Mouse (Mus musculus): Measurements from ENCODE around the gene Nfkb2.
A peak's percentile ranks its signal among the peaks of the same experiment; 100 is the strongest.

Nfkb2 gene

DNA sequence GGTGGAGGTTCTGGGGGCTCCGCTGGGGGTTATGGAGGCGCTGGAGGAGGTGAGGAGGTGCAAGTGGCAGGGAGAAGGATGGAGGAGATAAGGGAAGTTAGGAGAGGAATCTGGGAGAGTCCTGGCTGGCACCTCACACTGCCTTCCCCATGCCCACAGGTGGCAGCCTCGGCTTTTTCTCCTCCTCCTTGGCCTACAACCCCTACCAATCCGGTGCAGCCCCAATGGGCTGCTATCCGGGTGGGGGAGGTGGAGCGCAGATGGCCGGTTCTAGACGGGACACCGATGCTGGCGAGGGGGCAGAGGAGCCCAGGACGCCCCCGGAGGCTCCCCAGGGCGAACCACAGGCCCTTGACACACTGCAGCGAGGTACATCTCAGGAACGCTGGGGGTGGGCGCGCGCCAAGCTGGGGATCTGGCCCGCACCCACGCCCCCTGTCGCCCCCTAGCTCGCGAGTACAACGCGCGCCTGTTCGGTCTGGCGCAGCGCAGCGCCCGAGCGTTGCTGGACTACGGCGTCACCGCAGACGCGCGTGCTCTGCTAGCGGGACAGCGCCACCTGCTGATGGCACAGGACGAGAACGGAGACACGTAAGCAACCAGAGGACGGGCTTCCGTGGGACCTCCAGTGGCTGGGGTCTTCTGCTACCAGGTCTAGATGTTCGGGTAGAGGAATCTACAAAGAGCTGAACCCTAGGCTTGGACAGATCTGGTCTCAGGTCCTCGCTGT is 4.8 kb downstream of the Nfkb2 start:
- DNase-seq (ENCODE audit: low spot score in 2 of 2) = peak; percentile 91 to 92

DNA sequence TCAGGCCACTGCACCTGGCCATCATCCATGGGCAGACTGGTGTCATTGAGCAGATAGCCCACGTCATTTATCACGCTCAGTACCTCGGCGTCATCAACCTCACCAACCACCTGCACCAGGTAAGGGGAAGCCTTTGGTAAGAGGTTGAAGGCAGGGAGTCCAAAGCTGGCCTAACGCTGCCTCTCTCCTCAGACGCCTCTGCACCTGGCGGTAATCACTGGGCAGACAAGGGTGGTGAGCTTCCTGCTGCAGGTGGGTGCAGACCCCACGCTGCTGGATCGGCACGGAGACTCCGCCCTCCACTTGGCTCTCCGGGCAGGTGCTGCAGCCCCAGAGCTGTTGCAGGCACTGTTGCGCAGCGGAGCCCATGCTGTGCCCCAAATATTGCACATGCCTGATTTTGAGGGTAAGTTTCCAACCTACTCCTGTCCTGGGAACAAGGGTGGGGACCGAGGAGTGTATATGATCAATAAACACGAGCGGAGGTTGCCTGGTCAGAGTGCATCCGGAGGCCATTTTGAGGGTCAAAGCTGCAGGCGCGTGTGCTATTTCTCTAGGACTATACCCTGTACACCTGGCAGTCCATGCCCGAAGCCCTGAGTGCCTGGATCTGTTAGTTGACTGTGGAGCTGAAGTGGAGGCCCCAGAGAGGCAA is 5.7 kb downstream of the Nfkb2 start:
- DNase-seq (ENCODE audit: low spot score in 2 of 2) = peak in 1 of 2 experiments; percentile 7

DNA sequence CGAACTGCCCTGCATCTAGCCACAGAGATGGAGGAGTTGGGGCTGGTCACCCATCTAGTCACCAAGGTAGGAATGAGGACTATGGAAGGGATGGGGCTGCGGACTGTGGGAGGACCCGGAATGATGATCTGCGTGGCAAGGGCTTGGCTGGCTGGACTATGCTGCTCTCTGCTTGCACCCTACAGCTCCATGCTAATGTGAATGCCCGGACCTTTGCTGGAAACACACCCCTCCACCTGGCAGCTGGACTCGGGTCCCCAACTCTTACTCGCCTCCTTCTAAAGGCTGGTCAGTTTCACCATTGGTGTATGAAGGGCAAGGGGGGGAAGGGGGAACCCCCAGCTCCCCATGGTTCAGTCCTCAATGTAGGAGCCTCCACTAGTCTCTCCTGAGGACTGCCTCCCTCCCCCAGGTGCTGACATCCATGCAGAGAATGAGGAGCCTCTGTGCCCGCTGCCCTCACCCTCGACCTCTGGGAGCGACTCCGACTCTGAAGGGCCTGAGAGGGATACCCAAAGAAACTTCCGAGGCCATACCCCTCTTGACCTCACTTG is 6.3 kb downstream of the Nfkb2 start:
- no peak for DNase-seq (ENCODE audit: low spot score in 2 of 2)

DNA sequence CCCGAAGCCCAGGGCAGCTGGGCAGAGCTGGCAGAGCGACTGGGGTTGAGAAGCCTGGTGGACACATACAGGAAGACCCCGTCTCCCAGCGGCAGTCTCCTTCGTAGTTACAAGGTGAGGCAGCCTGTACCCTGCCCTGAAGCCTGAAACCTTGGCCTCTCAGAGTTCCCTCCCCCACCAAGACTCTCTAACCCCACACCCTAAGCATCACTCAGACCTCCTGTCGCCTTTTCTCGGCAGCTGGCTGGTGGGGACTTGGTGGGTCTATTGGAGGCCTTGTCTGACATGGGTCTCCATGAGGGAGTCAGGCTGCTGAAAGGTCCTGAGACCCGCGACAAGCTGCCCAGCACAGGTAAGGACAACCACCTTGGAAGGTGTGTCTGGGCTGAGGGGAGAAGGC is 7.2 kb downstream of the Nfkb2 start:
- peak in 1 of 2 experiments; percentile 18 for DNase-seq (ENCODE audit: low spot score in 2 of 2)

DNA sequence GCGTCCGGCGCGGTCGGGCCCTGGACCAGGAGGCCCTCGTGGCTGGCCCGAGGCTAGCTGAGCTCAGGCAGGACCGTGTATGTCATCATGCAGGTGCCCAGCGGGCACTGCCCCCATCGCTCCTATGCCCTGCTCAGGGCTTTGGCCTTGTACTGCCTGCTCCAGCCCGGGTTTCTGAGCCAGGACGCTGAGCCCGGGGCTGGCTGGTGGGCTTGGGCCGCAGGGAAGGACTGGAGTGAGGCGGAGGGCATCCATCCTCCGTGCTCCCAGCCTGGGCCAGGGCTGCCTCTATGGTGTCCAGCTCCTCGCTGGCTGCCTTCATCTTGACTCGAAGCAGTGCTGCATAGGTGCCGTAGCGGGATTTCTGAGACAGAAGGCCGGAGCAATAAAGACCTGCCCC is 8.4 kb downstream of the Nfkb2 start:
- DNase-seq (ENCODE audit: low spot score in 2 of 2) = peak in 1 of 2 experiments; percentile 22

DNA sequence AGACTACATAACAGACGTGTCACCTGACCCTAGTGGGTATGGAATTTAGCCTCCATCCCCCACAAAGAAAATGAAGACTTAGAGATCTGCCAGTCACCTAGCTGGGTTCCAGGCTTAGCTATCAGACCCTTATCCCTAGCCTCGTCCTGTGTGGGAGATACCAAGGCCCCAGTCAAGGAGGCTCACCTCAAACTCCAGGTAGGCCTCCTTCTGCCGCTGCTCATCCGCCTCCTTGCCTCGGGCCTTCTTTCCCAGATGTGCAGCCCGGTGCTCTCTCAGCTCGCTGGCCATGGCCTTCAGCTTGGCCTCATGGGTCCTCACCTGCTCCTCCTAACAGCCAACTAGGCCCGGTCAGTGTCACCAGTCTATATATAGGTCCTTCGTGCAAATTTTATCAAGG is 9.0 kb downstream of the Nfkb2 start:
- no peak for DNase-seq (ENCODE audit: low spot score in 2 of 2)

DNA sequence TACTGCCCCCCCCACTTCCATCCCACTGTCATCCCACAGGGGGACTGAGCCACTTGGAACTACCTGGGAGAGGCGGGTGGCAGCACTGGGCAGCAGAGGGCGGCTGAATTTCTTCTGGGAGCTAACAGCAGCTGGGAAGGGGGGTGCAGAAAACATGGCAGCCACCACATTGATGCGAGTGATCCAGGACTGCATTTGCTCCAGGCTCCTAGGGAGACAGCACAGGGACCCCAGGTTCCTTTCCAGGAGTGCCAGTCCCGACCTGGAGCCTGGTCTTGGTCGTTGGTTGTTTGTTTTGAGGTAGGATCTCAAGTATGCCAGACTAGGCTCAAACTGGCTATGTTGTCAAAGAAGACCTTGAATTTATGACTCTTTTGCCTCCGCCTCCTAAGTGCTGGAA is 9.5 kb downstream of the Nfkb2 start:
- DNase-seq (ENCODE audit: low spot score in 2 of 2) = peak in 1 of 2 experiments; percentile 19

DNA sequence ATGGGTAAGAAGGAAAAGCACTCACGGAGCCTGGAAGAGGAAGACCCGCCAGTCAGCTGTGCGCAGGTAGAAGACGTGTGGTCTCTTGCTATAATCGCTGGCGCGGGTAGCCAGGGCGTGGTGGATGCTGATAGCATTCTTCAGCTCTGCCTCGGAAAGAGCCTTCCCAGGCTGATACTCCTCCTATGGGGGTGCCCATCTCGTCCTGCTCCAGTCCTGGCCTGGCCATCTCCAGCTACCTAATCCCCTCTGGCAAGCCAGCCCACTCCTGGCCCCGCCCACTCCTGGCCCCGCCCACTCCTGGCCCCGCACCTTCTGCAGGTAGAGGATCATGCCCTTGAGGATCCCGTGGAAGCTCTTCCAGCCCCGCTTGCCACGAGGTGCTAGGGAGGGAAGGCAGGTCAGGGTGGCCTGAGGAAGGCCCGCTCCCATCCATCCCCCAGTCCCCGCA is 10.1 kb downstream of the Nfkb2 start:
- DNase-seq (ENCODE audit: low spot score in 2 of 2) = peak in 1 of 2 experiments; percentile 19

DNA sequence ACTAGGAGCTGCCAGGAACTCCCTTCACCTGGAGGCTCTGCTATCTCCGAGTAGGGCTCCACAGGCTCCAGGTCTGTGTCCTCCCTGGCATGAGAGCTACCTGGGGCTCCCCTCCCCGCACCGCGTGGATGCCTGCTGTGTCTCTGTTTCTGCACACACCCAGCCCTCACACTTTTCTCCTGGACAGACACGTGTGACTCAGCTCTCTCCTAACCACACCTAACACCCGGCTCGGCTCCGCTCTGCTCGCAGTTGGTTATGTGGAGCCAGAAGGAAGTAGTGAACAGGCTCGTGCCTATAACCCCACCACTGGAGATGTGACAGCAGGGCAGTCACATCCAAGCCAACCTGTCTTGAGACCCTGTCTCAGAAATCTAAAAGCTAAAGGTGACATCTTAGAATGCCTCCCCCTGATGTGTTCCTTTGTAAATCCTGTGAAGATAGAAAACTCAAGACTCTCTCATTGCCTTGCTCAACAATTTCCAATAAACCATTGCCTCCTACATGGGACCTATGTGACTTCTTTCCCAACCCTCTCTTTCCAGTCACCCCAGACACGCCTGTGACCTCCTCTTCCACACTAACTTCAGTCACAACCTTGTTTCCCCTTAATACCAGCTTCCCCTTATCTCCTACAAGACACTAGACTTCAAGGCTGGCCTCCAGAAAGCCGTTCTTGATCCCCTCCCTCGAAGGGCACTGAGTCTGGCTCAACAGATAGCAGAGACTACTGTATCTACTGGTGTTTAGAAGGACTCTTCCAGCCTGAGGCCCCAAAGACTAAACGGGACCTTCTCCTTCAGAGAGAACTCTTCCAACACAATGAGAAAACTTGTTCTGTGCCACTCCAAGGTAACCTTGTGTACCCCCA is 11.0 kb downstream of the Nfkb2 start:
- peak; percentile 0 to 18 for DNase-seq (ENCODE audit: low spot score in 2 of 2)

DNA sequence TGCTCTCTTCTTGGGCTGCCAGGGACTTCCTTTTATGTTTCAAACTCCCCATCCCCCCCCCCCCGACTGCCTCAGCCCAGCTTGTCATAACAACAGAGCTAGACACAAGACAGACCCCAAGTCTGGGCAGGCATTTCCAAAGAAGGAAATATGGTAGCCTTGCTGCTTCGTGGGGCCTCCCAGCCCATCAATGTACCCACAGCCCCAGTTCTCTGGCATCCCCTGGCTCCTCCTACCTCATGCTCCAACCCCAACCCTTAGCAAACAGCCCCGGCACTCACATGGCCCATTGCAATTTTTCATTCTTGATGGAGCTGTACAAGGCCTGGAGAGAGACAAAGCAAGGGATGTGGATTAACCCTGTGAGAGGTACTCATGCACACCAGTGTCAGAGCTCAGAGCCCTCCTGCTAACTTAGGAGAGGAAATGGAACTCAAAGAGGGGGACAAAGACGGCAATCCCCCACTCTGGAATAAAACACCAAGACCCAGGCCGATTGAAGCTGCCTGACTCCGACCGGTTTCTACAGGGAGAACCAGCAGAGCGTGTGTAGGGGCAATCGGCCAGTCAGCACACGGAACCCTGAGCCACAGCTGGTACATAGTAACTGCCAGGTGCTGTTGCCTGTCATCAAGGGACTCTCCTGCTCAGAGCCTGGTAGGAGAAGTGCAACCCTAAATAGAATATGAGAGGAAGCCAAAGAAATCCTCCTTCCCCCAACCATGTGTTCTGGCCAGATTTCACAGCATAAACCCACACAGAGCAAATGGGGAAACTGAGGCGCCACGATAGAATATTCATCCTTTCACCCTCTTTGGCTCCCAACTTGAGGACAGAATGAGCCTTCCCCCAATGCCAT is 11.9 kb downstream of the Nfkb2 start:
- DNase-seq (ENCODE audit: low spot score in 2 of 2) = peak in 1 of 2 experiments; percentile 1

DNA sequence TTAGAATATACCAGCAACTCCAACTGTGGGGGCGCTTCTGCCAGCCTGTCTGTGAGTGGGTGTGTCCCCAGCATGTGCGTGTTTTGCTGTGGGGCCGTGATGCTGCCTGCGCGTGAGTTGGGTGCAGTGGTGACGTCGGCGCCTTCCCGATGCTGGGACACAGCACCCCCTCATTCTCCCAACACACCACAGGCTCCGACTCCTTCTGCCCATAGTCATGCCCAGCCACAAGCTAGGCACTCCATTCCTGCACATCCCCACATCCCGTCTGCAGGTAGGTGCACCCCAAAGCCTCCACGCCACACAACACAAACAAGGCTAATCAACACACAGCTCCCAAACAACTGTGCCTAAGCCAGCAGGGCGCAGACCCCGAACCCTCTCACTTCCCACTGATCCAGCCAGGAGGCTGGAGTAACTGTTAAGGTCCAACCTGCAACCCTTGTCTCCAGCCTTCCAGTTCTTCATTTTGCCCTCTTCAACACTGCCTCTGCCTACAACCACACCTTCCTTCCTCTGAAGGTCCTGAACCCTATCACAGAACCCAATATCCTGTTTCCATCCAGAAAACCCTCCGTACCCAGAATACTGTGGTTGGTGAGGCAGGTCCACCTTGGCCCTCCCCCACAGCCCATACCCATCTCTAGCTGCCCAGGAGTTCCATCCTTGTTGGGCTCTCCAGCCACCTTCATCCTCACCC is 12.9 kb downstream of the Nfkb2 start:
- DNase-seq (ENCODE audit: low spot score in 2 of 2) = peak; percentile 3 to 25

DNA sequence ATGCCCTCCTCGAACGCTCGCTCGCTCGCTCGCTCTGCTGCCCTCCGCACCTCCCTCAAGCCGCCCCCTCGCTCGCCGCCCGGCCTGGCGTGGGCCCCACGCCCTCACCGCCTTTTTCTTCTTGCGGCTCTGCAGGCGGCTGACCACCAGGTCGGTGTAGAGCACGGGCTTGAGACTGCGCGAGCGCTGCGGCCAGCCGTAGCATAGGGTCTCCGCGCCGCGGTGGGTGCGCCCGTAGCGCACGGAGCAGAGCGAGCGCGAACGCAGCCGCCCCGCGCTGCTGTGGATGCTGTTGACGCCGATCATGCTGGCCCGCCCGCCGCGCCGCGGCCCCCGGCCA is 13.4 kb downstream of the Nfkb2 start:
- peak; percentile 16 to 18 for DNase-seq (ENCODE audit: low spot score in 2 of 2)

DNA sequence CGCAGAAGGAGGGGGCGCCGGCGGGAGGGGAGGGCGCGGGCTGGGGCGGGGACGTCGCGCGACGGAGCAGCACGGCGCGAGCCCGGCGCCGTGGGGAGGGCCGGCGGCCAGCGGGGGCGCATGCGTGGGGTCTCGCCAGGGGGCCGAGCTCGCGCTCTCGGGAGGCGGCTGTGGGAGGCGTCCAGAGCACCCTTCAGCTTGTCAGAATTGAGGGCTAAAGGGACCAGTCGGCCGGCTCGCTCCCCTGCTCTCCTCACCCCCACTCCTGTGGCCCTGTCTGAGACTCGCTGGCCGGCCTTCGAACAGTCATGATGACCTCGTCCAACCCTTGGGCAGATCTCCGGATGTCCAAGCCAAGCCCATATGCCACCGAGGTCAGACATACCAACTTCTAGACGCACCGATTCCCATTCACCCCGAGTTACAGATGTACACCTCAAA is 13.9 kb downstream of the Nfkb2 start:
- DNase-seq (ENCODE audit: low spot score in 2 of 2) = peak; percentile 28 to 31

DNA sequence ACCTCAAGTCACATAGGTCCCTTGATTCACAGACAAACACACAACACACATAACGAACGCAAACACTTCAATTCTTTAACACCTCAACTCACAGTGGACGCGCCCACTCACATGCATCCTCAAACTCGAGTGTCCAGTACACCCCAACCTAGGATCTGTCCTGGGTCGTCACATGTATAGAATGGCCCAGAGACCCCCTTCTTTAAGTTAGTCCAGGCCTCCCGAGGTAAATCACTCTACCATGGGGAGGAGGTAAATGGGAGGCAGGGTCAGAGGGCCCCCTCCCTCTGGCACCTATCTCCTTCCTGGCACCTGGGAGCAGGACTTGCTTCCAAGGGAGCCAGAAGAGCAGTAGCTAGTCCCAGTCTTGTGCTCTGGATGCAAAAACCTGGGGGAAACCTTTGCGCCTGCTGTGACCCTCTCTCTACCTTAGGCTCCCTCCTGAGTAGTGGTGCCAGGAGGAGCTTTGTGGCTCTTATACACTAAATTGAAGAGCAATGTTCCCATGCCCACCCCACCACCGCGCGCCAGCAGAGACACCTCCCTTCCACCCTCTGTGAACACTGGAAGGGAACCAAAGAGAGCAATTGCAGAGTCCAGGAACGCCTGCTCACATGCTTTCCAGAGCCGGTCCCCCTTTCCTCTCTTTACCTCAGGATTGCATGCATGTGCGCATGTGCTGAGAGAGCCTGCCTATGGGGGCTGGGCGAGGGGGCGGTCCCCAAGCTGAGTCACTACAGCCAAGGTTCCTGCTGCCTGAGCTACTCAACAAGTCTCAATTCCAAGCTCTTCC is 14.7 kb downstream of the Nfkb2 start:
- DNase-seq (ENCODE audit: low spot score in 2 of 2) = peak; percentile 35 to 63

DNA sequence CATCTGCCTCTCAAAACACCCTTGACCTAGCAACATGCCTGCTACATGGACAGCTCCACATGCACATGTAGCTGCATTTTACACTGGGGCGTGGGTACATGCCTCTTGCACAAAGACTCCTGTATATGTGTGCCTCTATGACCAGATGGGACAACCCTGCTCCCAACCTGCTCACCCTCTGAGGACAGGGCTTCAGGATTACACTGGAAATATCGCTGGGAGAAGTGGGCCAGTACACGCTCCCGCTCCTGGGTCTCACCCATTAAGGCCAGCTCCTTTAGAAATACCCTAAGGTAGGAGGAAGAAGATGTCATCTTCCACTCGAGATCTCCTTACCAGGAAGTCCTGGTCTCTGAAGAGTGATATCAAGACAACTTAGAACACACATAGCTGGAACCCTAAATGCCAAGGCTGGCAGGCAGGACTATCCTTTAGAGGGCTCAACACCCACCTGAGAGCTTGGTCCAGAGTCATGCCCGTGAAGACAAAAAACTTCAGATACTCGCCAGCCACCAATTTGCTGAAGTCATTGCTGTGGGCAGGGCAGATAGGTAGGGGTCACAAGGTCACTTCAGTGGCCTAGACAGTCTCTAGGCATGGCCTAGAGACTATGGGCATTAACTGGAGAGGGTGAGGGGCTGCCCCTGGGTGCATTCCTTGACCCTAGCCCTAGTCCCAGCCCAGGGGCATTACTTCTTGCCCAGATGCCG is 16.1 kb downstream of the Nfkb2 start:
- DNase-seq (ENCODE audit: low spot score in 2 of 2) = no peak

DNA sequence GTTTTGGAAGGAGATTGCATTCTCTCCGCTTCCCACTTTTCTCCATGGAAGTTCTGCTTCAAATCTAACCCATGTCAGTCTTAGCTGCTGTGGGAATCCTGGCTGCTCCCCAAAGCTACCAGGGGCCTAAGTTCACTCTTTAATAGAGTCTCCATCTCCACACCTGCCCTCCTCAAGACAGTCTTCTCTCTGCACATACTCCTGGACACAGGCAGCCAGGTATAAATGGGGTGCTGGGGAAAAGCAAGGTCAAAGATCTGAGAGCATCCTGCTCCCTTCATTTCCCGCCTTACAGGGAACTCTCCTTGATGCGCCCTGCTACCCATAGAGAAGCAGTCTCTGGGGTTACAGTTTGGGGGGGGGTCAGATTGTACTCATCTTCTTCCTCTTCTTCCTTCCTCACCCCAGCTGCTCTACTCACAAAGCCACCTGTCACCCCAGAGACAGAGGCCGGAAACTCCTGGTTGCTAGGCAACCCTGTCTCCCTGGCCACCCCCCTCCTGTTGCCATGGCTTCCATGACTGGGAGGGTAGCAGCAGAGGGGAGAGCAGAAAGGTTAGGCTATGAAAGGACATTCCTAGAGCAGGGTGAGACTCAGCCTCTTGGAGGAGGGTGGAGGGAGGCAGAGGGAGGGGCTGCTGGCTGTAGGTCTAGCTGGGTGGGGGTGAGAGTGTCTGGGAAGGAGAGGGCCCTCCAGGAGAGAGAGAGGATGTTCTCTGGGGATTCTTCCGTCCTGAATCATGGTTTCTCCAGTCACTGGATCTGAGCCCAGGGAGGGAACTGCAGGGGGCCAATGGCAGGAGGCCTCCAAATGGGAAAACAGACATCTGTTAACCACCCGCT is 17.2 kb downstream of the Nfkb2 start:
- no peak for DNase-seq (ENCODE audit: low spot score in 2 of 2)

DNA sequence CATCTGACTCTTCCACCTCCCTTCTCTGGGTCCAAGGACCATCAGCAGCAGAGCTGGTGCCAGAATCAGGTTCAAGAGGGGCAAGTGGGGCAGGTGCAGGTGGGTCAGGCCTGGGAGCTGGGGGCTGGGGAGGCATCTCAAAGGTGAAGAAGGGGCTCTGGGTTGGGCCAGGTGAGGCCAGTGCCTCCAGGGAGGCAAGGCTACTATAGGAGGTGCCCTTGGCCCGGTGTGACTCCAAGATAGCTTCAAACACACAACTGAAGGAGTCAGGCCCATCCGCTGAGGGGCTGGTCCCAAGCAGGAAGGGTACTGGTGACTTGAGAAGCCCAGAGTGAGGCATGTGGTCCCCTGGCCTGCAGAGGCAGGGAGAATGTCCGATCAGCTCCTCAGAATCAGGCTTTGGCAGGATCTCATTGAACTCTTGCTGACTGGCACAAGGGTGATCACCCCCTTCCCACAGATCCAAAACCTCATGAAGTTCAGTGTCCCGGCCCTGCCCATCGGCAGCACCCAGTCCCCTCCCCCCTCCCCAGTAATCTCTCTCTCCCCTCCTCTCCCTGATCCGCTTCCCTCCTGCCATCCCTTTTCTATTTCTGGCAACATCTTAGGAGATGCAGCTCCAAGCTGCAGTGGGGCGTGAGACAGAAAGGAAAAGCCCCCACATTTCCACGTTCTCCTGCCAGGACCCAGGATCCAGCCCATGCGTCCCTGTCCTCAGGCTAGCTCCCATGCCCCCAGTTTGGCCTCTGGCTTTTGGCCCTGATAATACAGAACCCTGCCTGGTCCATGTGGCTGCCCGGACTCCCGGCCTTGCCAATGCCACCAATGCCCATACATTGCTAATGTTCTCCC is 18.2 kb downstream of the Nfkb2 start:
- DNase-seq (ENCODE audit: low spot score in 2 of 2) = no peak

Data from cerebellum, postnatal 4 days (tissue).